Mouse (Mus musculus): Measurements from ENCODE around the gene Fut4. TPM values are rescaled to one million over a fixed set of nuclear protein-coding genes. Genes with fewer than 3 reads are reported as not detected.

The Fut4 gene
- total RNA-seq, 1 experiment = 1.4 TPM

DNA sequence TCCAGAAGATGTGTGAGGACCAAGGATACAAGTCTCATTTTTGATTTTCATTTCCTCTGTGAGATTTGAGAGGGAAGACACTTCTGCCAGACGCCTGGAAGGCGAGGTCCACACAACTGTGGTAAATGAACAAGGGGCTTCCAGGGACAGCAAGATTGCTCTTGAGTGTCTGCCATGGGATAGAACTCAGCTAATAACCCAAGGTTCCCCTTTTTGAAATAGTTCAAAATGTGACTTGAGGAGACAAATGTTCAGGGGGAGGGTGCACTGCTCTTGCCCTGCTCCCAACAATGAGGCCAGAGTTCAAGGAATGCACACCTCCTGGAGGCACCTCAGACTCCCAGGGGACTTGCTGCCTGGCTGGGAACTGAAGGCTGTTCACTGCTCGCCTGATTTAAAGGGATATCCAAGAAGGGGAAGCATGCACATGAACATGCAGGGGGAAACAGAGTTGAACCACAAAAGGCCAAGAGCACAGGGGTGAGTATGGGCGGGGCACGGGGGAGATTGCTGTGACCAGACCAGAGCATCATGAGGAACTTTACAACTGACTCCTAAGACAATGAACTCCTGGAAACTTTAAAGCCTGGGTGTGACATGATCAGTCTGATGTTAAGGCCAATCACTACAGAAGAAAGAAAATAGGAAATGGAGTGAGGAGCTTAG is 27.3 kb downstream of the Fut4 start:
- Histone ChIP-seq H3K4me1 (ENCODE audit: control insufficient read depth in 2 of 2, insufficient read depth in 2 of 2, low read length in 2 of 2, poor library complexity in 1 of 2) (no peaks in the 10 kb centered on the region), H3K9me3 (ENCODE audit: control insufficient read depth, insufficient read depth, low read depth, low read length) (no peaks in the 10 kb centered on the region), H3K4me3 (ENCODE audit: insufficient read depth in 1 of 2, low read depth in 1 of 2, low read length in 2 of 2, poor library complexity in 1 of 2, severe bottlenecking in 1 of 2) (no peak overlapping the region), H3K9ac (ENCODE audit: insufficient read depth, low read depth, low read length, poor library complexity, severe bottlenecking) (no peak overlapping the region), H3K27ac (ENCODE audit: insufficient read depth, low read depth, low read length, poor library complexity, severe bottlenecking) (no peak overlapping the region), H3K36me3 (ENCODE audit: control insufficient read depth, insufficient read depth, low read length, poor library complexity, severe bottlenecking) (no peaks in the 10 kb centered on the region)
- in situ Hi-C loops (cut with MboI; ENCODE audit: low sequenced_read_pairs in 2 of 2, unreplicated experiment in 2 of 2) = no loop called here
- no peak for DNase-seq (ENCODE audit: low read depth, low spot score)
- TF ChIP-seq CHD2 (IDR thresholded peaks at IDR 0.05; ENCODE audit: low read depth, low read length) = no peak
- no peak for TF ChIP-seq HCFC1 (IDR thresholded peaks at IDR 0.05; ENCODE audit: borderline replicate concordance, insufficient read depth, low read length)

DNA sequence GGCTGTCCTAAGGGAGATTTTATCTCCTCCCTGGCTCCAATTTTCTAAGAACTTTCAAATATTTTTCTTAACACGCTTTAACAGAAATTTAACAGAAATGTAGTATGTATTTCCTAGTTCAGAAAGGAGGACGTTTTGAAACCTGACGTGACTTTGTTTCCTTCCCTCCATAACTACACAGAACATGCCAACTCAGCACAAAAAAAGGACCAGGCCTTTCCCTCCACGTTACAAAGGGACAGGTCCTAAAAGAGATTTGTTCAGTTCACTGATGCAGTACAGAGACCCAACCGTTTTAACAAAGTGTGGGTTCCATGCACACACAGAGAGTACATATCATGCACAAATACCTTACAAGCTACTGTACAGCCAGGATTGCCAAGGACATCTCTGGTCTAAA is 30.6 kb downstream of the Fut4 start:
- DNase-seq (ENCODE audit: low read depth, low spot score) = no peak
- no peak overlapping the region for H3K27ac ChIP-seq (ENCODE audit: insufficient read depth, low read depth, low read length, poor library complexity, severe bottlenecking)
- TF ChIP-seq CHD2 (IDR thresholded peaks at IDR 0.05; ENCODE audit: low read depth, low read length) (no peak), ZNF384 (IDR thresholded peaks at IDR 0.05; ENCODE audit: low read depth, low read length) (no peak), ZC3H11A (IDR thresholded peaks at IDR 0.05; ENCODE audit: borderline replicate concordance, low read depth, low read length) (no peak), HCFC1 (IDR thresholded peaks at IDR 0.05; ENCODE audit: borderline replicate concordance, insufficient read depth, low read length) (no peak), MAFK (IDR thresholded peaks at IDR 0.05; ENCODE audit: insufficient read depth, low read depth, low read length) (peak; percentile 72)
- no peaks in the 10 kb centered on the region for H3K36me3 ChIP-seq (ENCODE audit: control insufficient read depth, insufficient read depth, low read length, poor library complexity, severe bottlenecking)
- H3K4me3 ChIP-seq (ENCODE audit: insufficient read depth in 1 of 2, low read depth in 1 of 2, low read length in 2 of 2, poor library complexity in 1 of 2, severe bottlenecking in 1 of 2) = no peak overlapping the region
- no peaks in the 10 kb centered on the region for H3K4me1 ChIP-seq (ENCODE audit: control insufficient read depth in 2 of 2, insufficient read depth in 2 of 2, low read length in 2 of 2, poor library complexity in 1 of 2)
- H3K9me3 ChIP-seq (ENCODE audit: control insufficient read depth, insufficient read depth, low read depth, low read length) = no peaks in the 10 kb centered on the region
- in situ Hi-C loops (cut with MboI; ENCODE audit: low sequenced_read_pairs in 2 of 2, unreplicated experiment in 2 of 2) = no loop called here
- no peak overlapping the region for H3K9ac ChIP-seq (ENCODE audit: insufficient read depth, low read depth, low read length, poor library complexity, severe bottlenecking)

DNA sequence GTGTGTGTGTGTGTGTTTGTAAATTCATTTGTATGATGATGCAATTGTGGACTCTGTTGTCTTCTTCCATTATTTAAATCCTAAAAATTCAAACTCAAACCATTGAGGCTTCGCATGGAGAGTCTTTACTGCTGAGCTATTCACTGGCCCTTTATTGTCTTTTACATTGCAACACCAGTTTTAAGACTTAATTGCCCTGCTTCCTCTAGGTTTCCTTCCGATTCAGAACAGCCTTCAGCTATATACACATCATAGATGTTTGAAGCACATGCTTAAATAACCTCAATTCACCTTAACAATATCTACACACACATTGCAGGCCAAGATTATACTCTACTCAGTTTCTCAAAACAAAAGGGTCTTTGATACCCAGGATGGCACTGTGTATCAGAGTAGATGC is 31.8 kb downstream of the Fut4 start:
- H3K36me3 ChIP-seq (ENCODE audit: control insufficient read depth, insufficient read depth, low read length, poor library complexity, severe bottlenecking) = no peaks in the 10 kb centered on the region
- no peak overlapping the region for H3K4me3 ChIP-seq (ENCODE audit: insufficient read depth in 1 of 2, low read depth in 1 of 2, low read length in 2 of 2, poor library complexity in 1 of 2, severe bottlenecking in 1 of 2)
- no peak overlapping the region for H3K27ac ChIP-seq (ENCODE audit: insufficient read depth, low read depth, low read length, poor library complexity, severe bottlenecking)
- H3K9me3 ChIP-seq (ENCODE audit: control insufficient read depth, insufficient read depth, low read depth, low read length) = no peaks in the 10 kb centered on the region
- no peak for TF ChIP-seq ZC3H11A (IDR thresholded peaks at IDR 0.05; ENCODE audit: borderline replicate concordance, low read depth, low read length)
- no peak for TF ChIP-seq CHD2 (IDR thresholded peaks at IDR 0.05; ENCODE audit: low read depth, low read length)
- TF ChIP-seq HCFC1 (IDR thresholded peaks at IDR 0.05; ENCODE audit: borderline replicate concordance, insufficient read depth, low read length) = no peak
- TF ChIP-seq MAFK (IDR thresholded peaks at IDR 0.05; ENCODE audit: insufficient read depth, low read depth, low read length) = no peak
- no peak for TF ChIP-seq ZNF384 (IDR thresholded peaks at IDR 0.05; ENCODE audit: low read depth, low read length)
- no peaks in the 10 kb centered on the region for H3K4me1 ChIP-seq (ENCODE audit: control insufficient read depth in 2 of 2, insufficient read depth in 2 of 2, low read length in 2 of 2, poor library complexity in 1 of 2)
- in situ Hi-C loops (cut with MboI; ENCODE audit: low sequenced_read_pairs in 2 of 2, unreplicated experiment in 2 of 2) = no loop called here
- no peak for DNase-seq (ENCODE audit: low read depth, low spot score)
- H3K9ac ChIP-seq (ENCODE audit: insufficient read depth, low read depth, low read length, poor library complexity, severe bottlenecking) = no peak overlapping the region

DNA sequence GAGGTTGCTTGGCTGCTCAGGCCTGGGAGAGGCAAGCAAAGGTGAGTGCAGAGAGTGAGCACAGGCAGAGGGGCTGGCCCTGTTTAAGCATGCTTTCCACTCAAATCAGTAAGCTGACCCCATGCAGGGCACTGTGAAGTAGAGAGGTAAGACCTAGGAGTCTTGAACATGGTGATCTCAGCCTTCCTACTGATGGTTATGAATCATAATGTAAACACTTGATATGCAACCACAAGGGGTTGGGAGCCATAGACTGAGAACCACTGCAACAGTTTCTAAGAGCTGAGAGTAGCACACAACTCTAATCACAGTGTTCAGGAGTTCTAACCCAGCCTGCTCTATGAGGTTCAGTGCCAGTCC is 33.9 kb downstream of the Fut4 start:
- Histone ChIP-seq H3K4me3 (ENCODE audit: insufficient read depth in 1 of 2, low read depth in 1 of 2, low read length in 2 of 2, poor library complexity in 1 of 2, severe bottlenecking in 1 of 2) (no peak overlapping the region), H3K9ac (ENCODE audit: insufficient read depth, low read depth, low read length, poor library complexity, severe bottlenecking) (no peak overlapping the region), H3K4me1 (ENCODE audit: control insufficient read depth in 2 of 2, insufficient read depth in 2 of 2, low read length in 2 of 2, poor library complexity in 1 of 2) (no peaks in the 10 kb centered on the region), H3K36me3 (ENCODE audit: control insufficient read depth, insufficient read depth, low read length, poor library complexity, severe bottlenecking) (no peaks in the 10 kb centered on the region), H3K9me3 (ENCODE audit: control insufficient read depth, insufficient read depth, low read depth, low read length) (no peaks in the 10 kb centered on the region), H3K27ac (ENCODE audit: insufficient read depth, low read depth, low read length, poor library complexity, severe bottlenecking) (no peak overlapping the region)
- TF ChIP-seq ZNF384 (IDR thresholded peaks at IDR 0.05; ENCODE audit: low read depth, low read length) = no peak
- TF ChIP-seq MAFK (IDR thresholded peaks at IDR 0.05; ENCODE audit: insufficient read depth, low read depth, low read length) = no peak
- TF ChIP-seq ZC3H11A (IDR thresholded peaks at IDR 0.05; ENCODE audit: borderline replicate concordance, low read depth, low read length) = no peak
- no peak for DNase-seq (ENCODE audit: low read depth, low spot score)
- in situ Hi-C loops (cut with MboI; ENCODE audit: low sequenced_read_pairs in 2 of 2, unreplicated experiment in 2 of 2) = no loop called here

DNA sequence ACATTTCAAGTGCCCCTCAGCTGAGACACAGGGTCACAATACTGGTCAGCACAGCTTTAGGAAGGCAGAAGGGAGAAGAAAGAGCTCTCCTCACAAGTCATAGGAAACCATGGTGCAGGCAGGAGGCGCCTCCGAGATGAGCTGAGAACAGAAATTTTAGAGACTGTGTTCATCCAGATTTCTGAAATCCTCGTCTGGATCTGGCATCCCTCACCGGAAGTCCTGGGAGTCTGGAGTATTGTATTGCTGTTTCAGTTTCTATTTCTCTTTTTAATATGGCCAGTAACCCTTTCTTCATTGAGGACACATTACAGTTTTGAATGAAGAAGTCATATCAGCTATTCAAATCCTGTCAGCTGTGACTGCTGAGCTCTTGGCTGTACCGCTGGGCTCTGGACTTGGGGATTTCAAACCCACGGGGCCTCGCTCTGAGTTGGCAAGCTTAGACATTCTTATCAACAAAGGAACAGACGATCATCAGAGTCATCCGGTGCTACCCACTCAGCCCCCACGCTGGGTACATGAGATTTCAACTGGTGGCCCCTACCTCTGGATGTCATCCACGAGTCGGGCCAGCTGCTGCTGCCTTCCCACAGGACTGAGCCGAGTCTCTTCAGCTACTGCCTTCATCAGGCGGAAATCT is 34.4 kb downstream of the Fut4 start:
- H3K4me1 ChIP-seq (ENCODE audit: control insufficient read depth in 2 of 2, insufficient read depth in 2 of 2, low read length in 2 of 2, poor library complexity in 1 of 2) = no peaks in the 10 kb centered on the region
- H3K9ac ChIP-seq (ENCODE audit: insufficient read depth, low read depth, low read length, poor library complexity, severe bottlenecking) = no peak overlapping the region
- in situ Hi-C loops (cut with MboI; ENCODE audit: low sequenced_read_pairs in 2 of 2, unreplicated experiment in 2 of 2) = no loop called here
- H3K36me3 ChIP-seq (ENCODE audit: control insufficient read depth, insufficient read depth, low read length, poor library complexity, severe bottlenecking) = no peaks in the 10 kb centered on the region
- H3K9me3 ChIP-seq (ENCODE audit: control insufficient read depth, insufficient read depth, low read depth, low read length) = no peaks in the 10 kb centered on the region
- H3K27ac ChIP-seq (ENCODE audit: insufficient read depth, low read depth, low read length, poor library complexity, severe bottlenecking) = no peak overlapping the region
- DNase-seq (ENCODE audit: low read depth, low spot score) = no peak
- TF ChIP-seq MAFK (IDR thresholded peaks at IDR 0.05; ENCODE audit: insufficient read depth, low read depth, low read length) = no peak
- TF ChIP-seq CHD2 (IDR thresholded peaks at IDR 0.05; ENCODE audit: low read depth, low read length) = no peak
- TF ChIP-seq ZC3H11A (IDR thresholded peaks at IDR 0.05; ENCODE audit: borderline replicate concordance, low read depth, low read length) = no peak
- TF ChIP-seq ZNF384 (IDR thresholded peaks at IDR 0.05; ENCODE audit: low read depth, low read length) = no peak
- H3K4me3 ChIP-seq (ENCODE audit: insufficient read depth in 1 of 2, low read depth in 1 of 2, low read length in 2 of 2, poor library complexity in 1 of 2, severe bottlenecking in 1 of 2) = no peak overlapping the region
